Mouse (Mus musculus) brain, embryonic 18.5 days (tissue): Measurements from ENCODE around the gene Gnaz.

ENCODE experiments used
- DNase-seq: peaks from one replicate; pipeline ENCODE4 v3.0.0-alpha.2; 2012; ENCODE audit warnings: low read depth, low spot score

The Gnaz gene

GRCm38 (mm10) chr10:74966850-74967451, at the start of gene Gnaz:
Gnaz (plus strand) TSS chr10:74967177.
- DNase-seq: peak; percentile 97

- DNase-seq: no peak
Observed at GRCm38 (mm10) chr10:74919277-74919676, 47.7 kb upstream of the Gnaz start.

GRCm38 (mm10) chr10:74920853-74921567, 46.0 kb upstream of the Gnaz start:
- DNase-seq: no peak

GRCm38 (mm10) chr10:74921614-74922013, 45.4 kb upstream of the Gnaz start:
- no peak for DNase-seq

- no peak for DNase-seq
Observed at GRCm38 (mm10) chr10:74922763-74923162, 44.2 kb upstream of the Gnaz start.

- DNase-seq: no peak
Observed at GRCm38 (mm10) chr10:74924274-74924673, 42.7 kb upstream of the Gnaz start.

- no peak for DNase-seq
Observed at GRCm38 (mm10) chr10:74925324-74925723, 41.7 kb upstream of the Gnaz start.

- DNase-seq: no peak
Observed at GRCm38 (mm10) chr10:74928276-74928675, 38.7 kb upstream of the Gnaz start.

GRCm38 (mm10) chr10:74929578-74929977, 37.4 kb upstream of the Gnaz start:
- DNase-seq: no peak

GRCm38 (mm10) chr10:74930541-74930940, 36.4 kb upstream of the Gnaz start:
- no peak for DNase-seq

- no peak for DNase-seq
Observed at GRCm38 (mm10) chr10:74931631-74932030, 35.3 kb upstream of the Gnaz start.

- DNase-seq: no peak
Observed at GRCm38 (mm10) chr10:74932487-74932886, 34.5 kb upstream of the Gnaz start.

- peak; percentile 52 for DNase-seq
Observed at GRCm38 (mm10) chr10:74933548-74934190, 33.3 kb upstream of the Gnaz start.

GRCm38 (mm10) chr10:74934521-74934920, 32.5 kb upstream of the Gnaz start:
- DNase-seq: no peak

- DNase-seq: no peak
Observed at GRCm38 (mm10) chr10:74935016-74935415, 32.0 kb upstream of the Gnaz start.

- no peak for DNase-seq
Observed at GRCm38 (mm10) chr10:74937003-74937790, 29.8 kb upstream of the Gnaz start.

GRCm38 (mm10) chr10:74938410-74938809, 28.6 kb upstream of the Gnaz start:
- no peak for DNase-seq

- no peak for DNase-seq
Observed at GRCm38 (mm10) chr10:74939300-74939699, 27.7 kb upstream of the Gnaz start.

GRCm38 (mm10) chr10:74940795-74941194, 26.2 kb upstream of the Gnaz start:
- DNase-seq: no peak

- no peak for DNase-seq
Observed at GRCm38 (mm10) chr10:74952830-74953443, 14.0 kb upstream of the Gnaz start.

GRCm38 (mm10) chr10:74964380-74964779, 2.6 kb upstream of the Gnaz start:
- no peak for DNase-seq
